Mouse (Mus musculus): ENCODE results near the gene Itga1.

GRCm38 (mm10) chr13:115099381-115099780, 2.4 kb downstream of the Itga1 start:
- TF ChIP-seq POLR2A (IDR thresholded peaks at IDR 0.05; ENCODE audit: low read depth, low read length) (no peak), CTCF (IDR thresholded peaks at IDR 0.05; ENCODE audit: extremely low read depth, insufficient read length, insufficient replicate concordance, low read depth, low read length) (no peak)
